Mouse (Mus musculus) ES-Bruce4 (cell line): ENCODE measurements around the gene Scrn1.

ENCODE experiments used
- CTCF ChIP-seq: IDR thresholded peaks from one replicate; pipeline ENCODE4 v1.8.1; 2011; ENCODE audit warnings: low read depth, low read length
- POLR2A ChIP-seq: IDR thresholded peaks from one replicate; pipeline ENCODE4 v1.8.1; 2011; ENCODE audit warnings: low read length; ENCODE audit not compliant: insufficient read depth

DNA sequence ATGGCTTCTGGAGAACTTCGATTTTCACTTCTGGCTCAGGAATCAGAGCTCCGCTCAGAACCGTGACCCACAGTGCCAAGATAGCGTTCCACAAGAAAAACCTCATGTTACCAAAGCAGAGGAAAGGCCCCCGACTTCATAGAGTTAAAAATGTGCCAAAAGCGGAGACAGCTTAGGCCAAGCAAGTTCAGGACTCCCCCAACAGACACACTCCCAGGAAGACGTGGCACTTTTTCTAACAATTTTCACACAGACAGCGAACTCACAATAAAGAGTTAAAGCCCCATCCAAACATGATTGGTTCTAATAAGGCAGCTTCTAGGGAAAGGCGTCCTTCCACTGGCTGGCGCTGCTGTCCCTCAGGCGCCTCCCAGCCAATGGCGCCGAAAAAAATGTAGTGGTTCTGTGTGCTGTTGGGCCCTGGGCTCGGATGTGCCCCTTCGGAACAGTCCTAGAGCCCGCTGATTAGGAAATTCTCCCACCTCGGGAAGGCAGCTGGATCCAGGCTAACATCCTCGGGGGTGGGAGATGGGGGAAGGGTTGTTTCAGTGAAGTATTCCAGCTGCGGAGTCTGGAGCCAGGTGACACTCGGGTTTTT, 26.7 kb upstream of the Scrn1 start:
- TF ChIP-seq CTCF (no peak), POLR2A (no peak)
